Mouse (Mus musculus): Measurements from ENCODE around the gene Npepps. TPM values are rescaled to one million over a fixed set of nuclear protein-coding genes. Genes with fewer than 3 reads are reported as not detected.
"Not testable (repeated sequence)": the region's sequence is repeated elsewhere in the genome, so short reads cannot be mapped to it uniquely, and the experiment has no call there.

The Npepps gene
- polyA plus RNA-seq, 1 experiment = 22.3 TPM

DNA sequence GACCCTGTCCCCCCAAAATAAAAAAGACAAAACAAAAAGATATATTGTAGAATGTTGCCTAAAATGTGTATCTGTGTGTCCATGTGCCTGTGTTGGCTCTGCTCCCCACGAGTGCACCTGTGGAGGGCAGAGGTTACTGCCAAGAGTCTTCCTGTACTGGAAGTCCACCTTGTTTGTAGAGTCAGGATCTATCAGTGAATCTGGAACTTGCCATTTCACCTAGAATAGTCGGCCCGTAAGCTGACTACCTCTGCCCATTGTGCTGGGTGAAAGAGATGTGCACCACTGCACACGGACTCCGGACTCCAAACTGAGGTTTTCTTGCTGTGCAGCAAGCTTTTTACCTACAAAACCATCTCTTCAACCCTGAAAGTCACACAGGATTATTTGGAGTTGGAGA, 66.0 kb downstream of the Npepps start:
- WGBS = 91% methylated on average over 5 of the region's 5 CpGs
- H3K4me1 ChIP-seq (ENCODE audit: control insufficient read depth, insufficient read depth, low read length) = no peaks in the 10 kb centered on the region
- TF ChIP-seq POLR2A (IDR thresholded peaks at IDR 0.05; ENCODE audit: borderline replicate concordance, extremely low read depth, low read depth, low read length) (no peak), CTCF (IDR thresholded peaks at IDR 0.05; ENCODE audit: insufficient read depth, low read length) (no peak)
- DNase-seq = no peak
- H3K4me3 ChIP-seq (replicated peaks; ENCODE audit: extremely low read depth, low read depth, low read length) = no peak overlapping the region

GRCm38 (mm10) chr11:97210728-97211400, 69.6 kb downstream of the Npepps start:
- DNase-seq = no peak
- WGBS = 79% methylated on average over 9 of the region's 9 CpGs
- no peak overlapping the region for H3K4me3 ChIP-seq (replicated peaks; ENCODE audit: extremely low read depth, low read depth, low read length)
- no peak for TF ChIP-seq CTCF (IDR thresholded peaks at IDR 0.05; ENCODE audit: insufficient read depth, low read length)
- TF ChIP-seq POLR2A (IDR thresholded peaks at IDR 0.05; ENCODE audit: borderline replicate concordance, extremely low read depth, low read depth, low read length) = no peak
- H3K4me1 ChIP-seq (ENCODE audit: control insufficient read depth, insufficient read depth, low read length) = no peaks in the 10 kb centered on the region

DNA sequence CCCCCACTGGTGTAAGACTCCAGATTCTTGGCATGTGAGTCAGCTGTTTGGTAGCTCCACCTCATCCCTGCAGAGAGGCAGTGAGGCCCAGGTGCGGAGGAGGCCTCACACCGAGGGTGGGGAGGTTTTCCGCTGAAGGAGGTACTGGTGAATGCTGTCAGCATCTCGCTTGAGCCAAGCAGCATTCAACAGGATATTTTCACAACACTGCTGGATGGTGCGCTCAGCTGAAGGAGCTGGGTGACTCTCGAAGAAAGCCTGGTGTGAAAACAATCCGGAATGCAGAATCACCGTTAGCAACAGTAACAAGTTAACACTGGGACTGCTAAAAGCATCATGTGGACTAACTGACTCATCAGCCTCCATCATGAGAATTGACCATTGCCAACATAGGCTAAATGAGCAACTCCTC, 73.4 kb downstream of the Npepps start:
- WGBS = 78% methylated on average over 8 of the region's 8 CpGs
- peak; percentile 23 for DNase-seq
- TF ChIP-seq POLR2A (IDR thresholded peaks at IDR 0.05; ENCODE audit: borderline replicate concordance, extremely low read depth, low read depth, low read length) (no peak), CTCF (IDR thresholded peaks at IDR 0.05; ENCODE audit: insufficient read depth, low read length) (no peak)
- H3K4me1 ChIP-seq (ENCODE audit: control insufficient read depth, insufficient read depth, low read length) = no peaks in the 10 kb centered on the region
- H3K4me3 ChIP-seq (replicated peaks; ENCODE audit: extremely low read depth, low read depth, low read length) = no peak overlapping the region

GRCm38 (mm10) chr11:97199519-97199918, 80.9 kb downstream of the Npepps start:
- no peak for TF ChIP-seq CTCF (IDR thresholded peaks at IDR 0.05; ENCODE audit: insufficient read depth, low read length)
- TF ChIP-seq POLR2A (IDR thresholded peaks at IDR 0.05; ENCODE audit: borderline replicate concordance, extremely low read depth, low read depth, low read length) = no peak
- DNase-seq = no peak
- no peaks in the 10 kb centered on the region for H3K4me1 ChIP-seq (ENCODE audit: control insufficient read depth, insufficient read depth, low read length)
- WGBS = 73% methylated on average over 6 of the region's 6 CpGs
- no peak overlapping the region for H3K4me3 ChIP-seq (replicated peaks; ENCODE audit: extremely low read depth, low read depth, low read length)

DNA sequence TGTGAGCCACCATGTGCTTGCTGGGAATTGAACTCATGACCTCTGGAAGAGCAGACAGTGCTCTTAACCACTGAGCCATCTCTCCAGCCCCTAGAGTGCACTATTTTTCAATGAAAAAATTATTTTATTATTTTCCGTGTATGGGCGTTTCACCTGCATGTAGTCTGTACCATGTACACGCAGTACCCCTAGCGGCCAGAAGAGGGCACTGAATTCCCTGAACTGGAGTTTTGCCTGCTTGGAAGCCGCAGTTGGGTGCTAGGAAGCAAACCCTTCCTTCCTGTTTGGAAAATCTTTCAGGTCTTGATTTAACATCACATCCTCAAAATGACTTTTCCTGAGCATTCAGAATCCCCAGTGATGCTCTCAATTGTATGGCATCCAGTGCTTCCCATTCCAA, 81.8 kb downstream of the Npepps start:
- peak; percentile 62 for DNase-seq
- H3K4me1 ChIP-seq (ENCODE audit: control insufficient read depth, insufficient read depth, low read length) = no peaks in the 10 kb centered on the region
- 15% methylated on average over 5 of the region's 5 CpGs for WGBS
- no peak overlapping the region for H3K4me3 ChIP-seq (replicated peaks; ENCODE audit: extremely low read depth, low read depth, low read length)
- TF ChIP-seq CTCF (IDR thresholded peaks at IDR 0.05; ENCODE audit: insufficient read depth, low read length) (peak; percentile 85), POLR2A (IDR thresholded peaks at IDR 0.05; ENCODE audit: borderline replicate concordance, extremely low read depth, low read depth, low read length) (no peak)

DNA sequence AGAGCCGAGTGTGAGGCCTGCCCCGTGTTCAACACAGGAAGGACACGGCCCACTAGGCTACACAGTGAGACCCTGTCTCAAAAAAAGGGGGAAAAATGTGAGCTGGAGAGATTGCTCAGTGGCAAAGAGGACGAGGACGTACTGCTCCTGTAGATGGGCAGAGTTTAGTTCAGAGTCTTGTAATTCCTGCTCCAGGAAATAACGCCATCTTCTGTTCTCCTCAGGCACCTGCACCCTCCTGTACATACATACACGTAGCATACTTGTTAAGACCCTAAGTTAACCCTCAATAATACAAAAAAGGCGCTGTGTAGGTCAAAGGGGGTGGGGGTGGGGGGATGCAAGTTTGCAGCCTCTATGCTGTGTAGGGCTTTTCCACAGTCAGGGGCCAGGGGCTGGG, 83.4 kb downstream of the Npepps start:
- Histone ChIP-seq H3K4me1 (ENCODE audit: control insufficient read depth, insufficient read depth, low read length) (no peaks in the 10 kb centered on the region), H3K4me3 (replicated peaks; ENCODE audit: extremely low read depth, low read depth, low read length) (no peak overlapping the region)
- TF ChIP-seq CTCF (IDR thresholded peaks at IDR 0.05; ENCODE audit: insufficient read depth, low read length) = no peak
- no peak for TF ChIP-seq POLR2A (IDR thresholded peaks at IDR 0.05; ENCODE audit: borderline replicate concordance, extremely low read depth, low read depth, low read length)
- no peak for DNase-seq
- WGBS = 70% methylated on average over 8 of the region's 8 CpGs

DNA sequence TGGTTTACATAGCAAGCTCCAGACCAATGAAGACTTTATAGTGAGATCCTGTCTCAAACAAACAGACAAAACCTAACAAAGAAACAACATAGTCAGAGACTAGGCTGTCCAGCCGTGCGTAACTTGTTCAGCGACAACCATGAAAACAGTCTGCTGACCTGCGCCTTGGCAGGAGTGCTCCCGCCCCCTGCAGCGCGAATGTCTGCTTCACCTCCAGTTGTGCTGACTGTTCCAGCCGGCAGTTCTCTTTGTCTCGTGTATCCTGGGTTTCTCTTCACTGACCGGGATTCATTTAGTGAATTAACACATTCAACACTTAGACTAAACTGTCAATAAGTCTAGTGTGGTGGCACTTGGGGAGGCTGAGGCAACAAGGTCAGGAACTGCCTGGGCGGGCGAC, 83.9 kb downstream of the Npepps start:
- no peak for DNase-seq
- 70% methylated on average over 12 of the region's 12 CpGs for WGBS
- Histone ChIP-seq H3K4me1 (ENCODE audit: control insufficient read depth, insufficient read depth, low read length) (no peaks in the 10 kb centered on the region), H3K4me3 (replicated peaks; ENCODE audit: extremely low read depth, low read depth, low read length) (no peak overlapping the region)
- no peak for TF ChIP-seq CTCF (IDR thresholded peaks at IDR 0.05; ENCODE audit: insufficient read depth, low read length)
- TF ChIP-seq POLR2A (IDR thresholded peaks at IDR 0.05; ENCODE audit: borderline replicate concordance, extremely low read depth, low read depth, low read length) = no peak

DNA sequence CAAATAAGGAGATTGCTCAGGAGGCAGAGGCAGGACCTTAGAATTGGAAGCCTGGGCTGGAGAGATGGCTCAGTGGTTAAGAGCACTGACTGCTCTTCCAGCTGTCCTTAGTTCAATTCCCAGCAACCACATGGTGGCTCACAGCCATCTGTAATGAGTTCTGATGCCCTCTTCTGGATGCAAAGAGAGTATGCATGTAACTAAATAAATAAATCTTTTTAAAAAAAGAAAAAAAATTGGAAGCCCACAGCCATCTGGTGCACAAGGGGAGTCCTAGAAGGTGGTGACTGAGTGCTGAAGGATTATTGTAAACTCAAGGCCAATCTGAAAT, 87.9 kb downstream of the Npepps start:
- TF ChIP-seq CTCF (IDR thresholded peaks at IDR 0.05; ENCODE audit: insufficient read depth, low read length) = no peak
- no peak for TF ChIP-seq POLR2A (IDR thresholded peaks at IDR 0.05; ENCODE audit: borderline replicate concordance, extremely low read depth, low read depth, low read length)
- no peak for DNase-seq
- Histone ChIP-seq H3K4me1 (ENCODE audit: control insufficient read depth, insufficient read depth, low read length) (no peaks in the 10 kb centered on the region), H3K4me3 (replicated peaks; ENCODE audit: extremely low read depth, low read depth, low read length) (no peak overlapping the region)

DNA sequence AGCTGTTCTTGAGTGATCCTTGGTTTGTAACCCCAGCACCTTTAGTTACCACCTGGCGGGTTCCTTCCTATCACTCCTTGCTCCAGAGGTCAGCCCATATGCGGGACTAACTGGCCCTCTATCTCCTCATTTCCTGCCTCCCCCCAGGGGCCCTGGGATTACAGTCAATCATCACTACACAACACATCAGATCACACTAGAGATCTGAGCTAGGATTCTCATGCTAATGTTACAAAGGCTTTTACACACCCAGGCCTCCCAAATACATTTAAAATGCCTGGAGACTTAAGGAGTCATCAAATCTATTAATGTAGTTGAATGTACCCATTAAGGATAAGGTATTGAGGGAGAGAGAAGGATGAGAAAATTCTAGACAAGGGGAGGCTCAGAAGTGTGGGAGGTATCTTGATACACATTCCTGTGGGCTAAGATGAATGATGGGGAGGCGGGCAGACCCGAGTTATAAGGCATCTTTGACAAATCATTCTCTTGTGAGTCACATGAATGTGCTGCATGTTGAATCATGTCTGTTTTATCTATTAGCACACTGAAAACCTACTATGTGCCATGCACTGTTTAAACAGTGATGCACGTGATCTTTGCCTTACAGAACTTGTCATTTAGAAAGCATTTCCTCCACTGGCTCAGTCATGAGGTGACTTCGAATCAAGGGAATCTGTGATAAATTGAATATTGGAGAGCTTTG, 88.4 kb downstream of the Npepps start:
- H3K4me1 ChIP-seq (ENCODE audit: control insufficient read depth, insufficient read depth, low read length) = no peaks in the 10 kb centered on the region
- no peak overlapping the region for H3K4me3 ChIP-seq (replicated peaks; ENCODE audit: extremely low read depth, low read depth, low read length)
- WGBS = 70% methylated on average over 6 of the region's 6 CpGs
- no peak for DNase-seq
- TF ChIP-seq CTCF (IDR thresholded peaks at IDR 0.05; ENCODE audit: insufficient read depth, low read length) (no peak), POLR2A (IDR thresholded peaks at IDR 0.05; ENCODE audit: borderline replicate concordance, extremely low read depth, low read depth, low read length) (no peak)

GRCm38 (mm10) chr11:97190992-97191391, 89.4 kb downstream of the Npepps start:
- DNase-seq = no peak
- no peak for TF ChIP-seq CTCF (IDR thresholded peaks at IDR 0.05; ENCODE audit: insufficient read depth, low read length)
- TF ChIP-seq POLR2A (IDR thresholded peaks at IDR 0.05; ENCODE audit: borderline replicate concordance, extremely low read depth, low read depth, low read length) = no peak
- no peaks in the 10 kb centered on the region for H3K4me1 ChIP-seq (ENCODE audit: control insufficient read depth, insufficient read depth, low read length)
- H3K4me3 ChIP-seq (replicated peaks; ENCODE audit: extremely low read depth, low read depth, low read length) = no peak overlapping the region
- 82% methylated on average over 6 of the region's 6 CpGs for WGBS

DNA sequence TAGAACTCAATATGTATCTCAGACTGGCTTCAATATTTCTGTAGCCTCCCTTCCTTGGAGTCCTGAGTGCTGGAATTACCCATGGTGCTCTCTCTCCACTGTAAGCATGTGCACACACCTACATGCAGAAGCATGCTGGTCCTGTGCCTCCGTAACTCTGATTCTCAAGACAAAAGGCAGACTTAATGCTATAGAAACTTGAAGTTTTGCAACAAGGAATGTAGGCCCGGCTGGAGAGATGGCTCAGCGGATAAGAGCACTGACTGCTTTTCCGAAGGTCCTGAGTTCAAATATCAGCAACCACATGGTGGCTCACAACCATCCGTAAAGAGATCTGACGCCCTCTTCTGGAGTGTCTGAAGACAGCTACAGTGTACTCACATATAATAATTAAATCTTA, 90.8 kb downstream of the Npepps start:
- H3K4me1 ChIP-seq (ENCODE audit: control insufficient read depth, insufficient read depth, low read length); DNase-seq; H3K4me3 ChIP-seq (replicated peaks; ENCODE audit: extremely low read depth, low read depth, low read length): not testable (repeated sequence)
- 81% methylated on average over 6 of the region's 6 CpGs for WGBS
